Comparison of ENCODE assay signal across 8 mouse cellular contexts in genomic region chr11:78176905-78177331, GRCm38 (mm10). TPM values are rescaled to one million over a fixed set of nuclear protein-coding genes. Genes with fewer than 3 reads are reported as not detected.
DNase-seq lines count a peak whose midpoint lies in the region; ATAC-seq and TF ChIP-seq lines count a peak whose summit lies in the region.

No protein-coding gene starts in this region.

- peak overlapping the region; percentile 96 for H3K4me2 ChIP-seq in heart, embryonic 14.5 days (ENCODE audit: low read length)
- H3K4me2 ChIP-seq in hindbrain, embryonic 11.5 days (replicated peaks; ENCODE audit: low read depth, low read length), result peak overlapping the region; percentile 91
- H3K4me2 ChIP-seq in lung, embryonic 15.5 days, result peak overlapping the region; percentile 97

- under 1% methylated on average over 23 of the region's 23 CpGs for WGBS in heart, embryonic 14.5 days
- 1% methylated on average over 23 of the region's 23 CpGs for WGBS in hindbrain, embryonic 11.5 days
- under 1% methylated on average over 23 of the region's 23 CpGs for WGBS in lung, embryonic 15.5 days

- ATAC-seq in heart, embryonic 14.5 days (ENCODE audit: insufficient number of reproducible peaks, insufficient read depth, low FRiP score, low read depth), result no peak
- no peak for ATAC-seq in hindbrain, embryonic 11.5 days (ENCODE audit: low FRiP score)
- no peak for ATAC-seq in lung, embryonic 15.5 days (ENCODE audit: borderline replicate concordance, extremely low read depth, low FRiP score, low TSS enrichment)

- TF ChIP-seq EP300 in MEL (IDR thresholded peaks at IDR 0.05; ENCODE audit: low read depth in 1 of 2, low read length in 2 of 2), result no peak; a peak in 1 of 4 replicates

- TF ChIP-seq POLR2A in MEL (IDR thresholded peaks at IDR 0.05; ENCODE audit: control insufficient read depth in 1 of 2, insufficient read depth in 1 of 2, low read depth in 1 of 2, low read length in 2 of 2, poor library complexity in 1 of 2), result no peak

- peak overlapping the region; percentile 79 for H3K9ac ChIP-seq in heart, embryonic 14.5 days (ENCODE audit: low read length)
- H3K9ac ChIP-seq in MEL (ENCODE audit: control insufficient read depth, low read depth, low read length, poor library complexity, severe bottlenecking), result peak overlapping the region; percentile 92
- peak overlapping the region; percentile 50 for H3K9ac ChIP-seq in hindbrain, embryonic 11.5 days (ENCODE audit: low read depth, low read length)
- H3K9ac ChIP-seq in lung, embryonic 15.5 days, result peak overlapping the region; percentile 39

- H3K4me3 ChIP-seq in heart, embryonic 14.5 days (ENCODE audit: control insufficient read depth in 1 of 2, insufficient read depth in 1 of 2, low read depth in 1 of 2, low read length in 2 of 2), result peak overlapping the region; percentile 67 to 80
- peak overlapping the region; percentile 60 to 67 for H3K4me3 ChIP-seq in MEL (ENCODE audit: control insufficient read depth in 1 of 2, insufficient read depth in 1 of 2, low read depth in 2 of 2, low read length in 2 of 2)
- peak overlapping the region; percentile 53 for H3K4me3 ChIP-seq in hindbrain, embryonic 11.5 days (ENCODE audit: low read depth, low read length)
- H3K4me3 ChIP-seq in lung, embryonic 15.5 days, result peak overlapping the region; percentile 61

- no peak for TF ChIP-seq RAD21 in MEL (IDR thresholded peaks at IDR 0.05; ENCODE audit: low read depth, low read length)

- peaks cover 16% of the 10 kb centered on the region for H3K79me2 ChIP-seq in MEL (ENCODE audit: control insufficient read depth, insufficient read depth, low read length, poor library complexity)

- no peaks in the 10 kb centered on the region for H3K27me3 ChIP-seq in heart, embryonic 14.5 days (ENCODE audit: control insufficient read depth, insufficient read depth, low read length)
- H3K27me3 ChIP-seq in MEL (ENCODE audit: control insufficient read depth in 1 of 2, insufficient read depth in 2 of 2, low read length in 2 of 2), result no peaks in the 10 kb centered on the region
- no peaks in the 10 kb centered on the region for H3K27me3 ChIP-seq in hindbrain, embryonic 11.5 days (ENCODE audit: control insufficient read depth, insufficient read depth, low read length)
- H3K27me3 ChIP-seq in lung, embryonic 15.5 days, result no peaks in the 10 kb centered on the region

- no peak for DNase-seq in heart, postnatal 25 days (ENCODE audit: low spot score)
- peak; percentile 76 for DNase-seq in MEL (ENCODE audit: low read depth, low spot score)
- peak; percentile 43 for DNase-seq in hindbrain, embryonic 11.5 days (ENCODE audit: low spot score)
- no peak for DNase-seq in urinary bladder, postnatal 14 days (ENCODE audit: low spot score)
- DNase-seq in left cerebral cortex, adult 9 months (ENCODE audit: low spot score in 2 of 2), result no peak
- DNase-seq in layer of hippocampus, postnatal 25 days (ENCODE audit: extremely low spot score in 1 of 2, low spot score in 1 of 2), result no peak

- H3K9me3 ChIP-seq in heart, embryonic 14.5 days (ENCODE audit: control insufficient read depth, low read length), result no peaks in the 10 kb centered on the region
- no peaks in the 10 kb centered on the region for H3K9me3 ChIP-seq in MEL (replicated peaks; ENCODE audit: insufficient read depth, low read length)
- no peaks in the 10 kb centered on the region for H3K9me3 ChIP-seq in hindbrain, embryonic 11.5 days (ENCODE audit: control insufficient read depth, low read length)
- H3K9me3 ChIP-seq in lung, embryonic 15.5 days, result no peaks in the 10 kb centered on the region

- peaks cover 28% of the 10 kb centered on the region for H3K36me3 ChIP-seq in heart, embryonic 14.5 days (ENCODE audit: control insufficient read depth, insufficient read depth, low read length)
- H3K36me3 ChIP-seq in MEL (ENCODE audit: control insufficient read depth in 1 of 2, insufficient read depth in 2 of 2, low read length in 2 of 2), result peaks cover 5 to 29% of the 10 kb centered on the region in 2 experiments
- H3K36me3 ChIP-seq in hindbrain, embryonic 11.5 days (ENCODE audit: control insufficient read depth, insufficient read depth, low read length), result peaks cover 9% of the 10 kb centered on the region; the same call in 1 of the 2 replicates
- H3K36me3 ChIP-seq in lung, embryonic 15.5 days, result peaks cover 26% of the 10 kb centered on the region

- peak overlapping the region; percentile 89 to 92 for H3K27ac ChIP-seq in heart, embryonic 14.5 days (replicated peaks in 1 of 2; ENCODE audit: control insufficient read depth in 1 of 2, insufficient read depth in 1 of 2, low read depth in 2 of 2, low read length in 2 of 2)
- peak overlapping the region; percentile 83 for H3K27ac ChIP-seq in MEL (ENCODE audit: control insufficient read depth, low read depth, low read length)
- no peak overlapping the region for H3K27ac ChIP-seq in hindbrain, embryonic 11.5 days (ENCODE audit: low read depth, low read length)
- H3K27ac ChIP-seq in lung, embryonic 15.5 days, result peak overlapping the region; percentile 99

- intact Hi-C loops in heart, postnatal 25 days (cut with DNase I), result loop anchor here (2.0 kb wide), 1 partner anchor 116 kb away; no protein-coding TSS in a partner anchor

- TF ChIP-seq CTCF in MEL (IDR thresholded peaks at IDR 0.05 in 2 of 3, conservative IDR thresholded peaks at IDR 0.05 in 1 of 3; ENCODE audit: control insufficient read depth in 1 of 3, insufficient read depth in 1 of 3, low read depth in 2 of 3, low read length in 3 of 3, poor library complexity in 1 of 3, severe bottlenecking in 1 of 3), result no peak

- H3K4me1 ChIP-seq in heart, embryonic 14.5 days (ENCODE audit: control insufficient read depth in 2 of 2, insufficient read depth in 2 of 2, low read length in 2 of 2), result peaks cover 11 to 30% of the 10 kb centered on the region in 2 experiments
- peaks cover 4 to 19% of the 10 kb centered on the region in 2 experiments; a peak in 2 of 4 replicates for H3K4me1 ChIP-seq in MEL (ENCODE audit: control insufficient read depth in 1 of 2, insufficient read depth in 2 of 2, low read length in 2 of 2)
- H3K4me1 ChIP-seq in hindbrain, embryonic 11.5 days (replicated peaks; ENCODE audit: control insufficient read depth, insufficient read depth, low read length), result peaks cover 22% of the 10 kb centered on the region
- H3K4me1 ChIP-seq in lung, embryonic 15.5 days, result peaks cover 56% of the 10 kb centered on the region

TF ChIP-seq in MEL, 35 proteins besides CTCF, POLR2A, EP300 and RAD21 (continues in another document):
- 0 out of 2 replicates have a peak, but pooled peaks have one; percentile 3 for TF ChIP-seq TCF12 (IDR thresholded peaks at IDR 0.05; ENCODE audit: low read depth, low read length)
- TF ChIP-seq NELFE (IDR thresholded peaks at IDR 0.05; ENCODE audit: low read depth, low read length), result no peak

RNA-seq across cellular contexts. Expression of gene Tlcd1, which starts 0.4 kb away (rescaled TPM):
- 14.7 and 16.1 TPM in 2 replicates for polyA plus RNA-seq in heart, embryonic 14.5 days (2014; fragmentation: Nextera tagmentation; extraction: Ambion mirVana)
- 1 to 10 TPM; 5.5 to 7.2 TPM for total RNA-seq in heart, postnatal 25 days (2021)
- 16.2 and 28.3 TPM in 2 replicates for total RNA-seq in MEL (2012; rRNA removed)
- 10 to 100 TPM in 1 of 2 experiments, not detected in 1; 23.3 TPM for polyA plus RNA-seq in MEL (2012; ENCODE audit: insufficient read depth in 1 of 2, insufficient read length in 2 of 2, low read depth in 1 of 2, low replicate concordance in 2 of 2, missing spikeins in 1 of 2)
- polyA plus RNA-seq in hindbrain, embryonic 11.5 days (2014; fragmentation: Nextera tagmentation; extraction: Ambion mirVana), result 6.8 and 9.5 TPM in 2 replicates
- polyA plus RNA-seq in lung, embryonic 15.5 days (2015; fragmentation: Nextera tagmentation; extraction: Ambion mirVana), result 20.2 and 22.9 TPM in 2 replicates
- 10 to 100 TPM; 23.8 to 29.7 TPM for total RNA-seq in layer of hippocampus, postnatal 25 days (2021)

RNA-seq across cellular contexts. Expression of gene Nek8, which starts 0.4 kb away (rescaled TPM):
- 11.5 and 12.4 TPM in 2 replicates for polyA plus RNA-seq in heart, embryonic 14.5 days (2014; fragmentation: Nextera tagmentation; extraction: Ambion mirVana)
- total RNA-seq in heart, postnatal 25 days (2021), result 1 to 10 TPM; 2.5 to 2.6 TPM
- total RNA-seq in MEL (2012; rRNA removed), result 6.0 and 7.5 TPM in 2 replicates
- polyA plus RNA-seq in MEL (2012; ENCODE audit: insufficient read depth in 1 of 2, insufficient read length in 2 of 2, low read depth in 1 of 2, low replicate concordance in 2 of 2, missing spikeins in 1 of 2), result 10 to 100 TPM in 1 of 2 experiments, not detected in 1; 10.1 TPM
- 5.2 and 7.0 TPM in 2 replicates for polyA plus RNA-seq in hindbrain, embryonic 11.5 days (2014; fragmentation: Nextera tagmentation; extraction: Ambion mirVana)
- 19.2 and 20.3 TPM in 2 replicates for polyA plus RNA-seq in lung, embryonic 15.5 days (2015; fragmentation: Nextera tagmentation; extraction: Ambion mirVana)
- total RNA-seq in layer of hippocampus, postnatal 25 days (2021), result 1 to 10 TPM; 3.1 to 3.3 TPM

RNA-seq across cellular contexts. Expression of gene Rpl23a, which starts 6.5 kb away (rescaled TPM):
- 968 and 1,084 TPM in 2 replicates for polyA plus RNA-seq in heart, embryonic 14.5 days (2014; fragmentation: Nextera tagmentation; extraction: Ambion mirVana)
- 100 to 1,000 TPM; 776 to 853 TPM for total RNA-seq in heart, postnatal 25 days (2021)
- total RNA-seq in MEL (2012; rRNA removed), result 3,920 and 4,112 TPM in 2 replicates
- polyA plus RNA-seq in MEL (2012; ENCODE audit: insufficient read depth in 1 of 2, insufficient read length in 2 of 2, low read depth in 1 of 2, low replicate concordance in 2 of 2, missing spikeins in 1 of 2), result 1,000 to 10,000 TPM in 1 of 2 experiments, not detected in 1; 2,892 TPM
- polyA plus RNA-seq in hindbrain, embryonic 11.5 days (2014; fragmentation: Nextera tagmentation; extraction: Ambion mirVana), result 1,168 and 1,191 TPM in 2 replicates
- polyA plus RNA-seq in lung, embryonic 15.5 days (2015; fragmentation: Nextera tagmentation; extraction: Ambion mirVana), result 1,297 and 1,378 TPM in 2 replicates
- 100 to 1,000 TPM; 678 to 771 TPM for total RNA-seq in layer of hippocampus, postnatal 25 days (2021)

RNA-seq across cellular contexts. Expression of gene Rab34, which starts 11.3 kb away (rescaled TPM):
- polyA plus RNA-seq in heart, embryonic 14.5 days (2014; fragmentation: Nextera tagmentation; extraction: Ambion mirVana), result 57.1 and 61.8 TPM in 2 replicates
- 10 to 100 TPM; 11.2 to 12.2 TPM for total RNA-seq in heart, postnatal 25 days (2021)
- 20.8 TPM in 2 replicates for total RNA-seq in MEL (2012; rRNA removed)
- polyA plus RNA-seq in MEL (2012; ENCODE audit: insufficient read depth in 1 of 2, insufficient read length in 2 of 2, low read depth in 1 of 2, low replicate concordance in 2 of 2, missing spikeins in 1 of 2), result 10 to 100 TPM in 1 of 2 experiments, not detected in 1; 42.9 TPM
- 57.7 and 69.3 TPM in 2 replicates for polyA plus RNA-seq in hindbrain, embryonic 11.5 days (2014; fragmentation: Nextera tagmentation; extraction: Ambion mirVana)
- 141 and 147 TPM in 2 replicates for polyA plus RNA-seq in lung, embryonic 15.5 days (2015; fragmentation: Nextera tagmentation; extraction: Ambion mirVana)
- total RNA-seq in layer of hippocampus, postnatal 25 days (2021), result 10 to 100 TPM; 26.1 to 37.3 TPM

RNA-seq across cellular contexts. Expression of gene Traf4, which starts 11.5 kb away (rescaled TPM):
- 18.5 and 25.6 TPM in 2 replicates for polyA plus RNA-seq in heart, embryonic 14.5 days (2014; fragmentation: Nextera tagmentation; extraction: Ambion mirVana)
- 1 to 10 TPM; 4.6 to 6.7 TPM for total RNA-seq in heart, postnatal 25 days (2021)
- total RNA-seq in MEL (2012; rRNA removed), result 21.0 and 42.0 TPM in 2 replicates
- polyA plus RNA-seq in MEL (2012; ENCODE audit: insufficient read depth in 1 of 2, insufficient read length in 2 of 2, low read depth in 1 of 2, low replicate concordance in 2 of 2, missing spikeins in 1 of 2), result 10 to 100 TPM in 1 of 2 experiments, not detected in 1; 34.4 TPM
- polyA plus RNA-seq in hindbrain, embryonic 11.5 days (2014; fragmentation: Nextera tagmentation; extraction: Ambion mirVana), result 73.6 and 92.0 TPM in 2 replicates
- 82.4 and 88.4 TPM in 2 replicates for polyA plus RNA-seq in lung, embryonic 15.5 days (2015; fragmentation: Nextera tagmentation; extraction: Ambion mirVana)
- total RNA-seq in layer of hippocampus, postnatal 25 days (2021), result 10 to 100 TPM; 16.1 to 19.9 TPM

Comparison
In these comparisons a context has a peak if more than half of its experiments do, and no peak if none do; other contexts are left out.
1. H3K9ac ChIP-seq: peak in every context shown above with its lines; median percentile 92 in MEL; 79 in heart, embryonic 14.5 days; 50 in hindbrain, embryonic 11.5 days; 39 in lung, embryonic 15.5 days.
2. DNase-seq: peak in MEL (single experiment) and hindbrain, embryonic 11.5 days (single experiment); none in heart, postnatal 25 days (single experiment), urinary bladder, postnatal 14 days (single experiment), left cerebral cortex, adult 9 months (0 of 2) and layer of hippocampus, postnatal 25 days (0 of 2).
3. Peak in every context shown above with its lines, with median percentiles within 50 percentile points of each other: H3K4me2 ChIP-seq and H3K4me3 ChIP-seq.